Mouse (Mus musculus): ENCODE results near the gene Cntrl. TPM values are rescaled to one million over a fixed set of nuclear protein-coding genes. Genes with fewer than 3 reads are reported as not detected.
A peak's percentile ranks its signal among the peaks of the same experiment; 100 is the strongest.

The Cntrl gene
- polyA plus RNA-seq, 1 experiment from 2014 or later: 8.5 TPM

GRCm38 (mm10) chr2:35079166-35079565, 30.1 kb upstream of the Cntrl start:
- Histone ChIP-seq H3K4me2 (no peak overlapping the region), H3K4me1 (replicated peaks) (no peaks in the 10 kb centered on the region), H3K9me3 (replicated peaks) (no peaks in the 10 kb centered on the region), H3K4me3 (replicated peaks) (no peak overlapping the region), H3K36me3 (replicated peaks) (no peaks in the 10 kb centered on the region), H3K9ac (no peak overlapping the region), H3K27ac (replicated peaks) (no peak overlapping the region), H3K27me3 (no peaks in the 10 kb centered on the region)
- 60% methylated on average over 6 of the region's 6 CpGs for WGBS (ENCODE audit: insufficient replicate concordance)
- ATAC-seq (ENCODE audit: insufficient read depth): no peak

GRCm38 (mm10) chr2:35087418-35087817, 21.9 kb upstream of the Cntrl start:
- no peaks in the 10 kb centered on the region for H3K27me3 ChIP-seq
- H3K36me3 ChIP-seq (replicated peaks): 0 out of 2 replicates have a peak, but pooled peaks cover 2% of the 10 kb centered on the region
- no peak for ATAC-seq (ENCODE audit: insufficient read depth)
- no peaks in the 10 kb centered on the region for H3K4me1 ChIP-seq (replicated peaks)
- 53% methylated on average over 4 of the region's 4 CpGs for WGBS (ENCODE audit: insufficient replicate concordance)
- no peaks in the 10 kb centered on the region for H3K9me3 ChIP-seq (replicated peaks)
- H3K27ac ChIP-seq (replicated peaks): no peak overlapping the region
- H3K9ac ChIP-seq: no peak overlapping the region
- no peak overlapping the region for H3K4me2 ChIP-seq
- H3K4me3 ChIP-seq (replicated peaks): no peak overlapping the region

GRCm38 (mm10) chr2:35100529-35100928, 8.8 kb upstream of the Cntrl start:
- Histone ChIP-seq H3K9ac (no peak overlapping the region), H3K27me3 (no peaks in the 10 kb centered on the region), H3K27ac (replicated peaks) (peak overlapping the region; percentile 66), H3K9me3 (replicated peaks) (no peaks in the 10 kb centered on the region), H3K4me2 (0 out of 2 replicates have a peak overlapping the region, but pooled peaks have one; percentile 25), H3K4me3 (replicated peaks) (peak overlapping the region; percentile 29), H3K36me3 (replicated peaks) (0 out of 2 replicates have a peak, but pooled peaks cover 4% of the 10 kb centered on the region), H3K4me1 (replicated peaks) (0 out of 2 replicates have a peak, but pooled peaks cover 11% of the 10 kb centered on the region)
- ATAC-seq (ENCODE audit: insufficient read depth): peak; percentile 47; the same call in 1 of the 2 replicates
- WGBS (ENCODE audit: insufficient replicate concordance): 59% methylated on average over 6 of the region's 6 CpGs

GRCm38 (mm10) chr2:35101443-35101842, 7.8 kb upstream of the Cntrl start, which contains the start of gene AI182371:
Gene AI182371 (minus strand): TSS chr2:35101543.
- peak within 1 kb of the TSS; percentile 29 for H3K4me3 ChIP-seq (replicated peaks)
- no peak within 1 kb of the TSS for H3K9ac ChIP-seq
- 67% methylated on average over 3 of the region's 3 CpGs for WGBS (ENCODE audit: insufficient replicate concordance)

GRCm38 (mm10) chr2:35102777-35103176, 6.5 kb upstream of the Cntrl start:
- no peak for ATAC-seq (ENCODE audit: insufficient read depth)
- Histone ChIP-seq H3K4me2 (no peak overlapping the region), H3K4me3 (replicated peaks) (no peak overlapping the region), H3K27me3 (no peaks in the 10 kb centered on the region), H3K9me3 (replicated peaks) (no peaks in the 10 kb centered on the region), H3K9ac (no peak overlapping the region), H3K27ac (replicated peaks) (peak overlapping the region; percentile 64; the same call in 1 of the 2 replicates), H3K36me3 (replicated peaks) (0 out of 2 replicates have a peak, but pooled peaks cover 4% of the 10 kb centered on the region), H3K4me1 (replicated peaks) (peaks cover 19% of the 10 kb centered on the region)

More at GRCm38 (mm10) chr2:35101443-35101842, 7.8 kb upstream of the Cntrl start, which contains the start of gene AI182371:
- ATAC-seq (ENCODE audit: insufficient read depth): no peak
- H3K36me3 ChIP-seq (replicated peaks): 0 out of 2 replicates have a peak, but pooled peaks cover 4% of the 10 kb centered on the region
- H3K27me3 ChIP-seq: no peaks in the 10 kb centered on the region
- H3K27ac ChIP-seq (replicated peaks): peak within 1 kb of the TSS; percentile 66
- H3K4me2 ChIP-seq: 0 out of 2 replicates have a peak within 1 kb of the TSS, but pooled peaks have one; percentile 25
- H3K4me1 ChIP-seq (replicated peaks): 0 out of 2 replicates have a peak, but pooled peaks cover 13% of the 10 kb centered on the region
- no peaks in the 10 kb centered on the region for H3K9me3 ChIP-seq (replicated peaks)

GRCm38 (mm10) chr2:35103558-35103957, 5.7 kb upstream of the Cntrl start:
- H3K9ac ChIP-seq: no peak overlapping the region

GRCm38 (mm10) chr2:35104843-35105242, 4.4 kb upstream of the Cntrl start:
- 31% methylated on average over 3 of the region's 3 CpGs for WGBS (ENCODE audit: insufficient replicate concordance)
- H3K9ac ChIP-seq: no peak overlapping the region
- no peaks in the 10 kb centered on the region for H3K36me3 ChIP-seq (replicated peaks)
- H3K4me2 ChIP-seq: no peak overlapping the region
- H3K27ac ChIP-seq (replicated peaks): peak overlapping the region; percentile 71
- no peaks in the 10 kb centered on the region for H3K27me3 ChIP-seq
- H3K4me1 ChIP-seq (replicated peaks): peaks cover 33% of the 10 kb centered on the region
- ATAC-seq (ENCODE audit: insufficient read depth): no peak
- no peak overlapping the region for H3K4me3 ChIP-seq (replicated peaks)
- no peaks in the 10 kb centered on the region for H3K9me3 ChIP-seq (replicated peaks)

More at GRCm38 (mm10) chr2:35103558-35103957, 5.7 kb upstream of the Cntrl start:
- peak; percentile 56 for ATAC-seq (ENCODE audit: insufficient read depth)
- 66% methylated on average over 5 of the region's 5 CpGs for WGBS (ENCODE audit: insufficient replicate concordance)
- peak overlapping the region; percentile 71 for H3K27ac ChIP-seq (replicated peaks)
- peaks cover 25% of the 10 kb centered on the region for H3K4me1 ChIP-seq (replicated peaks)
- H3K4me2 ChIP-seq: no peak overlapping the region
- no peaks in the 10 kb centered on the region for H3K27me3 ChIP-seq
- no peaks in the 10 kb centered on the region for H3K36me3 ChIP-seq (replicated peaks)
- no peak overlapping the region for H3K4me3 ChIP-seq (replicated peaks)
- H3K9me3 ChIP-seq (replicated peaks): no peaks in the 10 kb centered on the region

GRCm38 (mm10) chr2:35107984-35108635, 1.2 kb upstream of the Cntrl start:
- peak overlapping the region; percentile 94; the same call in 1 of the 2 replicates for H3K27ac ChIP-seq (replicated peaks)

GRCm38 (mm10) chr2:35108712-35109111, 580 bp upstream of the Cntrl start:
- H3K27ac ChIP-seq (replicated peaks): peak overlapping the region; percentile 94
- H3K36me3 ChIP-seq (replicated peaks): no peaks in the 10 kb centered on the region
- H3K9ac ChIP-seq: peak overlapping the region; percentile 84
- H3K4me1 ChIP-seq (replicated peaks): peaks cover 42% of the 10 kb centered on the region
- no peaks in the 10 kb centered on the region for H3K27me3 ChIP-seq
- H3K4me2 ChIP-seq: peak overlapping the region; percentile 93
- ATAC-seq (ENCODE audit: insufficient read depth): peak; percentile 6; the same call in 1 of the 2 replicates
- no peaks in the 10 kb centered on the region for H3K9me3 ChIP-seq (replicated peaks)
- peak overlapping the region; percentile 85 for H3K4me3 ChIP-seq (replicated peaks)
- 10% methylated on average over 3 of the region's 3 CpGs for WGBS (ENCODE audit: insufficient replicate concordance)

More at GRCm38 (mm10) chr2:35107984-35108635, 1.2 kb upstream of the Cntrl start:
- no peak overlapping the region for H3K9ac ChIP-seq
- no peak overlapping the region for H3K4me3 ChIP-seq (replicated peaks)
- 34% methylated on average over 5 of the region's 5 CpGs for WGBS (ENCODE audit: insufficient replicate concordance)
- peak overlapping the region; percentile 93; the same call in 1 of the 2 replicates for H3K4me2 ChIP-seq
- no peaks in the 10 kb centered on the region for H3K36me3 ChIP-seq (replicated peaks)
- H3K4me1 ChIP-seq (replicated peaks): peaks cover 42% of the 10 kb centered on the region
- no peaks in the 10 kb centered on the region for H3K27me3 ChIP-seq
- no peaks in the 10 kb centered on the region for H3K9me3 ChIP-seq (replicated peaks)
- ATAC-seq (ENCODE audit: insufficient read depth): no peak

GRCm38 (mm10) chr2:35109924-35110304, 622 bp downstream of the Cntrl start:
- ATAC-seq (ENCODE audit: insufficient read depth): no peak
- Histone ChIP-seq H3K4me3 (replicated peaks) (peak overlapping the region; percentile 85), H3K4me2 (peak overlapping the region; percentile 93), H3K9ac (peak overlapping the region; percentile 84), H3K4me1 (replicated peaks) (peaks cover 39% of the 10 kb centered on the region), H3K36me3 (replicated peaks) (no peaks in the 10 kb centered on the region), H3K27me3 (no peaks in the 10 kb centered on the region), H3K9me3 (replicated peaks) (no peaks in the 10 kb centered on the region), H3K27ac (replicated peaks) (peak overlapping the region; percentile 94)
- under 1% methylated on average over 13 of the region's 13 CpGs for WGBS (ENCODE audit: insufficient replicate concordance)

GRCm38 (mm10) chr2:35110521-35110920, 1.2 kb downstream of the Cntrl start:
- 39% methylated on average over 2 of the region's 2 CpGs for WGBS (ENCODE audit: insufficient replicate concordance)
- Histone ChIP-seq H3K4me3 (replicated peaks) (peak overlapping the region; percentile 85; the same call in 1 of the 2 replicates), H3K9ac (no peak overlapping the region), H3K9me3 (replicated peaks) (no peaks in the 10 kb centered on the region), H3K27me3 (no peaks in the 10 kb centered on the region), H3K27ac (replicated peaks) (no peak overlapping the region), H3K4me2 (peak overlapping the region; percentile 93), H3K4me1 (replicated peaks) (peaks cover 34% of the 10 kb centered on the region), H3K36me3 (replicated peaks) (peaks cover 4% of the 10 kb centered on the region; the same call in 1 of the 2 replicates)
- no peak for ATAC-seq (ENCODE audit: insufficient read depth)
